Mouse (Mus musculus): ENCODE results near the gene Caln1. TPM values are rescaled to one million over a fixed set of nuclear protein-coding genes. Genes with fewer than 3 reads are reported as not detected.

Caln1 gene
- total and polyA plus RNA-seq, 3 experiments = not detected

DNA sequence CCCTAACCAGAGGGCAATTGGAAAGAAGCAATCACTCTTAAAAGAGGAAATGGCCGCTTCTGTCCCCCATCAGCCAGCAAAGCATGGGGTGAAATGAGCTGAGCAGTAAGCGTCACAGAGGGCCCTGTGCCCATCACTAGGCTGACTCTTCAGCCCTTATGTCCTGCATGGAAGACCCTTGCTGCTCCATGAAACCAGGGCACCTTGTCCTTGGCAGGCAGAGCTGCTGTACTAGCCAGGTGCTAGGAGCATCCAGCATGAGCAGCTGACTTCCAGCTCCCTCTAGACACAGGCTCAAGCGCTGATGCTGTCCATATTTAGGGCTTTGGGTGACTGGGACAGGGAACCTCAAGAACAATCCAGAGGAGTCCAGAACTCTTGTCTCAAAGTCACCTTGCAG lies 506.1 kb downstream of the Caln1 start:
- Histone ChIP-seq H3K27ac (ENCODE audit: control insufficient read depth, low read depth, low read length) (no peak overlapping the region), H3K4me1 (ENCODE audit: control insufficient read depth in 1 of 2, insufficient read depth in 2 of 2, low read length in 2 of 2) (no peaks in the 10 kb centered on the region), H3K9me3 (replicated peaks; ENCODE audit: insufficient read depth, low read length) (no peaks in the 10 kb centered on the region), H3K79me2 (ENCODE audit: control insufficient read depth, insufficient read depth, low read length, poor library complexity) (no peaks in the 10 kb centered on the region), H3K36me3 (ENCODE audit: control insufficient read depth in 1 of 2, insufficient read depth in 2 of 2, low read length in 2 of 2) (no peaks in the 10 kb centered on the region), H3K4me3 (ENCODE audit: control insufficient read depth in 1 of 2, insufficient read depth in 1 of 2, low read depth in 2 of 2, low read length in 2 of 2) (no peak overlapping the region), H3K27me3 (ENCODE audit: control insufficient read depth in 1 of 2, insufficient read depth in 2 of 2, low read length in 2 of 2) (no peaks in the 10 kb centered on the region), H3K9ac (ENCODE audit: control insufficient read depth, low read depth, low read length, poor library complexity, severe bottlenecking) (no peak overlapping the region)
- DNase-seq (ENCODE audit: low read depth, low spot score) = no peak
- no peak for TF ChIP-seq MYB (IDR thresholded peaks at IDR 0.05; ENCODE audit: low read depth, low read length)
- no peak for TF ChIP-seq CHD1 (IDR thresholded peaks at IDR 0.05; ENCODE audit: low read depth, low read length)
- no peak for TF ChIP-seq USF2 (IDR thresholded peaks at IDR 0.05; ENCODE audit: borderline replicate concordance in 1 of 2, insufficient read depth in 1 of 2, low read depth in 1 of 2, low read length in 2 of 2)
- no peak for TF ChIP-seq CHD2 (IDR thresholded peaks at IDR 0.05; ENCODE audit: low read length)
- TF ChIP-seq USF1 (IDR thresholded peaks at IDR 0.05; ENCODE audit: low read depth, low read length) = no peak
- no peak for TF ChIP-seq NELFE (IDR thresholded peaks at IDR 0.05; ENCODE audit: low read depth, low read length)
- TF ChIP-seq GATA1 (IDR thresholded peaks at IDR 0.05; ENCODE audit: low read depth, low read length) = no peak
- TF ChIP-seq TBP (IDR thresholded peaks at IDR 0.05; ENCODE audit: low read depth, low read length) = no peak
- no peak for TF ChIP-seq NRF1 (IDR thresholded peaks at IDR 0.05; ENCODE audit: insufficient read depth, low read depth, low read length, poor library complexity, severe bottlenecking)
- no peak for TF ChIP-seq KAT2A (conservative IDR thresholded peaks at IDR 0.05; ENCODE audit: low read depth, low read length)
- no peak for TF ChIP-seq MEF2A (IDR thresholded peaks at IDR 0.05; ENCODE audit: extremely low read depth, insufficient replicate concordance, low read depth, low read length, poor library complexity, severe bottlenecking)
- TF ChIP-seq GABPA (IDR thresholded peaks at IDR 0.05; ENCODE audit: low read depth, low read length) = no peak

- Histone ChIP-seq H3K79me2 (ENCODE audit: control insufficient read depth, insufficient read depth, low read length, poor library complexity) (no peaks in the 10 kb centered on the region), H3K27ac (ENCODE audit: control insufficient read depth, low read depth, low read length) (no peak overlapping the region), H3K9ac (ENCODE audit: control insufficient read depth, low read depth, low read length, poor library complexity, severe bottlenecking) (no peak overlapping the region), H3K36me3 (ENCODE audit: control insufficient read depth in 1 of 2, insufficient read depth in 2 of 2, low read length in 2 of 2) (no peaks in the 10 kb centered on the region), H3K27me3 (ENCODE audit: control insufficient read depth in 1 of 2, insufficient read depth in 2 of 2, low read length in 2 of 2) (no peaks in the 10 kb centered on the region), H3K4me1 (ENCODE audit: control insufficient read depth in 1 of 2, insufficient read depth in 2 of 2, low read length in 2 of 2) (no peaks in the 10 kb centered on the region), H3K4me3 (ENCODE audit: control insufficient read depth in 1 of 2, insufficient read depth in 1 of 2, low read depth in 2 of 2, low read length in 2 of 2) (no peak overlapping the region), H3K9me3 (replicated peaks; ENCODE audit: insufficient read depth, low read length) (no peaks in the 10 kb centered on the region)
- TF ChIP-seq POLR2AphosphoS5 (IDR thresholded peaks at IDR 0.05; ENCODE audit: borderline replicate concordance, low read depth, low read length) (no peak), HCFC1 (IDR thresholded peaks at IDR 0.05; ENCODE audit: low read depth, low read length) (no peak), RCOR1 (IDR thresholded peaks at IDR 0.05; ENCODE audit: low read depth, low read length) (no peak), CHD1 (IDR thresholded peaks at IDR 0.05; ENCODE audit: low read depth, low read length) (no peak), ZKSCAN1 (IDR thresholded peaks at IDR 0.05; ENCODE audit: low read depth, low read length) (no peak), MAZ (IDR thresholded peaks at IDR 0.05; ENCODE audit: low read depth, low read length) (no peak), GABPA (IDR thresholded peaks at IDR 0.05; ENCODE audit: low read depth, low read length) (no peak), MAFK (IDR thresholded peaks at IDR 0.05; ENCODE audit: borderline replicate concordance, low read depth, low read length) (no peak), ETS1 (IDR thresholded peaks at IDR 0.05; ENCODE audit: low read depth, low read length) (no peak), ZC3H11A (IDR thresholded peaks at IDR 0.05; ENCODE audit: low read depth, low read length) (no peak), USF2 (IDR thresholded peaks at IDR 0.05; ENCODE audit: borderline replicate concordance in 1 of 2, insufficient read depth in 1 of 2, low read depth in 1 of 2, low read length in 2 of 2) (no peak), SIN3A (IDR thresholded peaks at IDR 0.05; ENCODE audit: low read length) (no peak), ELF1 (IDR thresholded peaks at IDR 0.05; ENCODE audit: low read depth, low read length) (no peak)
- no peak for DNase-seq (ENCODE audit: low read depth, low spot score)
Measured at GRCm38 (mm10) chr5:130880331-130880730, 511.1 kb downstream of the Caln1 start.
